Mouse (Mus musculus): ENCODE results near the gene Aldh1l2. TPM values are rescaled to one million over a fixed set of nuclear protein-coding genes. Genes with fewer than 3 reads are reported as not detected.

Gene Aldh1l2
- polyA plus RNA-seq (2014; fragmentation: Nextera tagmentation; extraction: Ambion mirVana) = 1.9 and 2.5 TPM in 2 replicates

DNA sequence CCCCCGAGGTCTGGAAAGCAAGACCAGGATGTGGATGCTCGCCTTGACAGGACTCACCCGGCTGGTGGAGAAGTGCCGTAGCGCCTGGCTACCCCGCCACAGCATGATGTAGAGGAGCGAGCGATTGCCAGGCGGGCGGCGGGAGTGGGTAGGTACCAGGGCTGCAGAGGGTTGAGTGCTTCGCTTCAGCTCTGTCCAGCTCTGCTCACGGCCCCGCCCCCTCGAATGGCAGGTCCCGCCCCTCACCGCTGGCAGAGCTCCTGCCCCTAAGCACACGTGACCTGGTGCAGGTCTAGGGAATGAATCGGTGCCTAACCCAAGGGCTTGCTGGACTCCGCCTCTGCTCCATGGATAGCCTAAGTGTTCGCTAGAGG is at the start of gene Aldh1l2:
Gene Aldh1l2, minus strand, starts transcription at position 231 of the 374 bp plus-strand sequence.
- H3K27ac ChIP-seq (ENCODE audit: low read depth) = no peak within 1 kb of the TSS

DNA sequence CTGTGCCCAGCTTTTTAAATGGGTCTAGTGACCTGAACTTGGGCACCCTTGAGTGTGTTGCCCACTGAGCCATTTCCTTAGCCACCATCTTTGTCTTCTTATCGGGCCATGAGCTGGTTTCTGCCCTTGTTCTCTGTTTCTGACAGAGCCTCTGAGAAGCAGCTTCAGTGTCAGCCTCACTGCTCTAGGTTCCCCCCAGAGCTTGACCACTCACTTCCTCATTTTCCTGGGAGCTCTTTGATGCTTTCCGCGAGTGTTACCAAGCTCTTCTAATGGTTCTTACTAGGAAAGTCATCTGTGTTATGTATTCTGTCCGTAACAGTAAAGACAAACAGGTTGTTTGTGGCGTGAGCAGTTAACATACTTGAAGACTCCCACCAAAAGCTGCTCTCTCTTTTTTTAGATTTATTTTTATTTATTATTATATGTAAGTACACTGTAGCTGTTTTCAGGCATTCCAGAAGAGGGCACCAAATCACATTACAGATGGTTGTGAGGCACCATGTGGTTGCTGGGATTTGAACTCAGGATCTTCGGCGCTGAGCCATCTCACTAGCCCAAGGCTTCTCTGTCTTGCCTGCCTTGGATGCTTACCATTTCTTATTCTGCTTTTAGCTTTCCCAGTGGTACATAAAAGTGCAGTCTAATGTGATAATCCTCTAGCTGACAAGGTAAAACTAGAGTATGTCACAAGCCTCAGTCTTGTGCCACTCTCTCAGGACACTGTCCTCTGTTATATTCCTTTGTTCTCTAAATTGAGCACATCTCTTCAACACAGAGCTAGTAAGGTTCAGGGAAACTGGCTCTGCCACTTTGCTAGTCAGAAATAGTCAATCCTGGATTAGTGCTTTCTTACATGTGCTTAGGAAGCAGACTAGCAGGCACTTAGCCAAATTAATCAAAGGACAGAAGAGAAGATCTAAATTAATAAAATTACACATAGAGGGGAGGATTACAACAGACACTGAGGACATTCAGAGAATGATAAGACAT is 31.8 kb upstream of the Aldh1l2 start:
- no peak overlapping the region for H3K4me3 ChIP-seq (ENCODE audit: low read depth, low read length)
- WGBS = 96% methylated on average over 7 of the region's 7 CpGs

More for the DNA sequence above, at the start of gene Aldh1l2:
- under 1% methylated on average over 21 of the region's 21 CpGs for WGBS
- H3K4me2 ChIP-seq = peak within 1 kb of the TSS; percentile 94
- no peaks in the 10 kb centered on the region for H3K27me3 ChIP-seq (ENCODE audit: insufficient read depth, low read length)
- H3K9ac ChIP-seq = peak within 1 kb of the TSS; percentile 47
- peak within 1 kb of the TSS; percentile 43 for H3K4me3 ChIP-seq (ENCODE audit: low read depth, low read length)
- DNase-seq = peak; percentile 80
- no peaks in the 10 kb centered on the region for H3K4me1 ChIP-seq (ENCODE audit: insufficient read depth)
- H3K36me3 ChIP-seq (ENCODE audit: insufficient read depth) = no peaks in the 10 kb centered on the region
- no peak for TF ChIP-seq CTCF (IDR thresholded peaks at IDR 0.05; ENCODE audit: low read depth)
- H3K9me3 ChIP-seq (ENCODE audit: low read depth, low read length) = no peaks in the 10 kb centered on the region
- ATAC-seq (ENCODE audit: insufficient read depth) = peak; percentile 93

DNA sequence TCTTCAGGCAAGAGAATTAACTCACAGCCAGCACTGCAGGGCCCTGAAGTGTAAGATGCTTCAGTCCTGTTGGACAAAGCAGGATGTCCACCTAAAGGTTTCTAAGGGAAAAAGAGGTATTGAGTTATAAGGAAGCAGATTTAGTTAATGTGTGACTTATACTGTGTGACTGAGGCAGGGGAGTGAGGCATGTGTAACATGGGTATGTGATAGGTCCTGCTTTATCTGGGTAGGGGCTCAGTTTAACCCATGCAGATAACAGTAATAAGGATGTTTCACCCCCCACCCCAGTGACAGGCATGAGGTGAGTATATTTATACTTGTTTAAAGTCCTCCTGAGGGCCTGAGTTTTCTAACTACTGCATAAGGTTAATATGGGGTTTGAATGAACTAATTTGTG is 29.1 kb upstream of the Aldh1l2 start:
- ATAC-seq (ENCODE audit: insufficient read depth) = no peak
- peaks cover 77% of the 10 kb centered on the region for H3K36me3 ChIP-seq (ENCODE audit: insufficient read depth)
- no peaks in the 10 kb centered on the region for H3K4me1 ChIP-seq (ENCODE audit: insufficient read depth)

More for the DNA sequence above, 31.8 kb upstream of the Aldh1l2 start:
- no peak overlapping the region for H3K4me2 ChIP-seq
- H3K27me3 ChIP-seq (ENCODE audit: insufficient read depth, low read length) = no peaks in the 10 kb centered on the region
- H3K4me1 ChIP-seq (ENCODE audit: insufficient read depth) = no peaks in the 10 kb centered on the region
- H3K9ac ChIP-seq = no peak overlapping the region
- ATAC-seq (ENCODE audit: insufficient read depth) (no peak), DNase-seq (no peak)
- TF ChIP-seq CTCF (IDR thresholded peaks at IDR 0.05; ENCODE audit: low read depth) = peak; percentile 35; the same call in 1 of the 2 replicates
- peaks cover 82% of the 10 kb centered on the region for H3K36me3 ChIP-seq (ENCODE audit: insufficient read depth)
- H3K27ac ChIP-seq (ENCODE audit: low read depth) = no peak overlapping the region
- no peaks in the 10 kb centered on the region for H3K9me3 ChIP-seq (ENCODE audit: low read depth, low read length)

DNA sequence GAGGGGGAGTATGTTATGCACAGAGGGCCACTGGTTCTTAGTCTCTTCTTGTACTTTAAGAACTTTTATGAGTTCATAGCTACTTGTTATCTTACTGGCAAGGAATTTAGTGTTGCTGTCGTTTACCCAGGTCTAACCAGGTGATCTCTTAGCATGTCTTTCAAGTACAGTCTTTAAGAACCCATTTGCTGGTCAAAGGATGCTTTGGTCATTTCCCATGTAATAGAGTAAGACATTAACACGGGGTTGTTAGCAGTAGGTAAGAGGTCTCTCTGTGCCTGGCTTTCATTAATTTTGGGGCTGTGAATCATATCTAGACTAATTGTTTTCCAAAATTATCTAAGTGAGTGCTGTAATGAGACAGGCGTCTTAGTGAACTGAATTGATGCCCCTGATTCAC is 11.4 kb upstream of the Aldh1l2 start:
- no peaks in the 10 kb centered on the region for H3K9me3 ChIP-seq (ENCODE audit: low read depth, low read length)
- no peak for TF ChIP-seq CTCF (IDR thresholded peaks at IDR 0.05; ENCODE audit: low read depth)
- H3K36me3 ChIP-seq (ENCODE audit: insufficient read depth) = peaks cover 23% of the 10 kb centered on the region; the same call in 1 of the 2 replicates
- no peak for ATAC-seq (ENCODE audit: insufficient read depth)
- no peak overlapping the region for H3K27ac ChIP-seq (ENCODE audit: low read depth)
- H3K4me3 ChIP-seq (ENCODE audit: low read depth, low read length) = peak overlapping the region; percentile 88; the same call in 1 of the 2 replicates
- peak overlapping the region; percentile 84; the same call in 1 of the 2 replicates for H3K9ac ChIP-seq
- H3K27me3 ChIP-seq (ENCODE audit: insufficient read depth, low read length) = no peaks in the 10 kb centered on the region
- H3K4me1 ChIP-seq (ENCODE audit: insufficient read depth) = peaks cover 10% of the 10 kb centered on the region
- H3K4me2 ChIP-seq = peak overlapping the region; percentile 78
- DNase-seq = no peak
- WGBS = 60% methylated on average over 3 of the region's 3 CpGs

More for the DNA sequence above, 29.1 kb upstream of the Aldh1l2 start:
- Histone ChIP-seq H3K9me3 (ENCODE audit: low read depth, low read length) (no peaks in the 10 kb centered on the region), H3K27ac (ENCODE audit: low read depth) (no peak overlapping the region), H3K27me3 (ENCODE audit: insufficient read depth, low read length) (no peaks in the 10 kb centered on the region), H3K4me3 (ENCODE audit: low read depth, low read length) (no peak overlapping the region), H3K9ac (no peak overlapping the region), H3K4me2 (no peak overlapping the region)
- no peak for TF ChIP-seq CTCF (IDR thresholded peaks at IDR 0.05; ENCODE audit: low read depth)
- DNase-seq = no peak

DNA sequence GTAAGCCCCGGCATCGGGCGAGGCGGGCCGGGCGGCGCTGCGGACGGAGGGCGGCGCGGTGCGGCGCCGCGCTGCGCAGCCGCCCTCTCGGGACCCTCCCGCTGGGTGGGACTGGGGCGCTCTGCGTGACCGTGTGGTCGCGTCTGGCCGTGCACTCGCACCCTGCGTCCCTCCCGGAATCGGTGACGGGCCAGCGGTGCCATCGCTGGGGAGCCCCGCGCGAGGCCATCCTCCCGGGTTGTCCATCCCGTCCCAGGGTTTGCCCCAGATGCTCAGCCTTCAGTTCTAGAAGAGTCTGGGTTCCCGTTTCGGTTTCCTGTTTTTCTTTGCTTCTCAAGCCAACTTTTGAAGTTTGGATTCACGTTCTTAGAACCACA is 10.2 kb upstream of the Aldh1l2 start:
- peaks cover 11% of the 10 kb centered on the region; the same call in 1 of the 2 replicates for H3K36me3 ChIP-seq (ENCODE audit: insufficient read depth)

DNA sequence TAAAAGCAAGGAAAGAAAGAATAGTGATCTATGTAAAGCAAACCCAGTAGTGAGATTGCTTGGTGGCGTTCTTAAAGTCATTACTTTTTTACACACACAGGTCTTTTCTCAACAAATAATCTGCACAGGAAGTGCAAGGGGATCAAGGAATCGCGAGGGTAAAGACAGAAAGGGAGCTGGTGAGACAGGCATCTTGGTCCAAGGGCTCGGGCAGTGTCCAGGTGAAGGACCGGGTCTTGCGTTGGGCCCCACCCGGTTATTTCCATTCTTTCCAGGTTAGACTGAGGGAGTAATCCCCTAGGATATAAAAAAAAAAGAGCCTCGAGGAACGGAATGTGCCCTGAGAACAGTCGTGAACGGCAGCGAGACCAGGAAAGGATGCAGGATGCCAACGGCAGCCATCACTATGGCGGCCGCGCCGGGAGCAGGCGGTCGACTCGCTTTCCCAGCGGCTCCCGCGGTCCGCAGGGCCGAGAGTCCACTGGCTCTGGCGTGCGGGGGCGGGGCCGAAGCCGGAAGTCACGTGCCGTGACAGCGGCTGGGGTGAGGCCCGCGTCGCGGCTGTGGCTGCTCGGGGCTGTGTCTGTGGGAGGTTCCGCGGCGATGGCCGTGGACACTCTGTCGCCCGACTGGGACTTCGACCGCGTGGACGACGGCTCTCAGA is 9.6 kb upstream of the Aldh1l2 start, which contains the start of gene Washc4:
Gene Washc4, plus strand, starts transcription at position 314 of the 664 bp plus-strand sequence.
- TF ChIP-seq CTCF (IDR thresholded peaks at IDR 0.05; ENCODE audit: low read depth) = no peak
- Histone ChIP-seq H3K4me1 (ENCODE audit: insufficient read depth) (peaks cover 10% of the 10 kb centered on the region), H3K4me2 (peak within 1 kb of the TSS; percentile 78), H3K27ac (ENCODE audit: low read depth) (peak within 1 kb of the TSS; percentile 88), H3K4me3 (ENCODE audit: low read depth, low read length) (peak within 1 kb of the TSS; percentile 88), H3K27me3 (ENCODE audit: insufficient read depth, low read length) (no peaks in the 10 kb centered on the region), H3K9me3 (ENCODE audit: low read depth, low read length) (no peaks in the 10 kb centered on the region), H3K9ac (peak within 1 kb of the TSS; percentile 84), H3K36me3 (ENCODE audit: insufficient read depth) (peaks cover 9% of the 10 kb centered on the region; the same call in 1 of the 2 replicates)
- DNase-seq = peak; percentile 97
- WGBS = 2% methylated on average over 49 of the region's 49 CpGs
- ATAC-seq (ENCODE audit: insufficient read depth) = peak; percentile 99

More for the DNA sequence above, 10.2 kb upstream of the Aldh1l2 start:
- Histone ChIP-seq H3K4me2 (peak overlapping the region; percentile 78), H3K9me3 (ENCODE audit: low read depth, low read length) (no peaks in the 10 kb centered on the region), H3K4me1 (ENCODE audit: insufficient read depth) (peaks cover 10% of the 10 kb centered on the region), H3K27me3 (ENCODE audit: insufficient read depth, low read length) (no peaks in the 10 kb centered on the region), H3K4me3 (ENCODE audit: low read depth, low read length) (peak overlapping the region; percentile 88), H3K9ac (peak overlapping the region; percentile 84), H3K27ac (ENCODE audit: low read depth) (peak overlapping the region; percentile 88)
- DNase-seq = peak; percentile 76
- under 1% methylated on average over 31 of the region's 41 CpGs for WGBS
- 0 out of 2 replicates have a peak, but pooled peaks have one; percentile 9 for TF ChIP-seq CTCF (IDR thresholded peaks at IDR 0.05; ENCODE audit: low read depth)
- ATAC-seq (ENCODE audit: insufficient read depth) = peak; percentile 94

All from lung, embryonic 14.5 days (tissue).